Mouse (Mus musculus) B cell, adult 2 months (primary cell): ENCODE data around the gene Lrrc8c.

Experiments used
- DNase-seq, 2 experiments: peaks; one replicate each; pipeline ENCODE4 v3.0.0; 2022

Lrrc8c gene

GRCm38 (mm10) chr5:105508813-105509212 lies 10.4 kb upstream of the Lrrc8c start:
- no peak for DNase-seq

- DNase-seq, result no peak
Measured at GRCm38 (mm10) chr5:105512297-105512696, 6.9 kb upstream of the Lrrc8c start.

- DNase-seq, result peak; percentile 31 to 35
Measured at GRCm38 (mm10) chr5:105515532-105515931, 3.7 kb upstream of the Lrrc8c start.

GRCm38 (mm10) chr5:105516290-105516689 lies 2.9 kb upstream of the Lrrc8c start:
- DNase-seq, result no peak

- peak in 1 of 2 experiments; percentile 31 for DNase-seq
Measured at GRCm38 (mm10) chr5:105517992-105518625, 1.1 kb upstream of the Lrrc8c start.

GRCm38 (mm10) chr5:105518626-105519095 lies 527 bp upstream of the Lrrc8c start:
- no peak for DNase-seq

GRCm38 (mm10) chr5:105519976-105520300 lies 750 bp downstream of the Lrrc8c start:
- DNase-seq, result no peak

GRCm38 (mm10) chr5:105520442-105520965 lies 1.3 kb downstream of the Lrrc8c start:
- DNase-seq, result no peak

- no peak for DNase-seq
Measured at GRCm38 (mm10) chr5:105523452-105523851, 4.3 kb downstream of the Lrrc8c start.

- no peak for DNase-seq
Measured at GRCm38 (mm10) chr5:105525004-105525403, 5.8 kb downstream of the Lrrc8c start.

GRCm38 (mm10) chr5:105526107-105526645 lies 7.0 kb downstream of the Lrrc8c start:
- DNase-seq, result no peak

- DNase-seq, result no peak
Measured at GRCm38 (mm10) chr5:105526766-105527165, 7.6 kb downstream of the Lrrc8c start.

GRCm38 (mm10) chr5:105527477-105528331 lies 8.5 kb downstream of the Lrrc8c start:
- DNase-seq, result no peak

- no peak for DNase-seq
Measured at GRCm38 (mm10) chr5:105530576-105530975, 11.4 kb downstream of the Lrrc8c start.

- no peak for DNase-seq
Measured at GRCm38 (mm10) chr5:105535186-105535585, 16.0 kb downstream of the Lrrc8c start.

GRCm38 (mm10) chr5:105536172-105536571 lies 17.0 kb downstream of the Lrrc8c start:
- no peak for DNase-seq

- no peak for DNase-seq
Measured at GRCm38 (mm10) chr5:105537101-105537723, 18.0 kb downstream of the Lrrc8c start.

- peak; percentile 37 to 38 for DNase-seq
Measured at GRCm38 (mm10) chr5:105541051-105541450, 21.9 kb downstream of the Lrrc8c start.

GRCm38 (mm10) chr5:105545126-105545525 lies 25.9 kb downstream of the Lrrc8c start:
- DNase-seq, result no peak

GRCm38 (mm10) chr5:105547115-105547514 lies 27.9 kb downstream of the Lrrc8c start:
- DNase-seq, result no peak

- no peak for DNase-seq
Measured at GRCm38 (mm10) chr5:105551808-105552207, 32.6 kb downstream of the Lrrc8c start.

- no peak for DNase-seq
Measured at GRCm38 (mm10) chr5:105556291-105556690, 37.1 kb downstream of the Lrrc8c start.

- DNase-seq, result peak; percentile 54 to 60
Measured at GRCm38 (mm10) chr5:105557346-105557745, 38.2 kb downstream of the Lrrc8c start.
